Mouse (Mus musculus): ENCODE results near the gene Gm5447.

Gene Gm5447

DNA sequence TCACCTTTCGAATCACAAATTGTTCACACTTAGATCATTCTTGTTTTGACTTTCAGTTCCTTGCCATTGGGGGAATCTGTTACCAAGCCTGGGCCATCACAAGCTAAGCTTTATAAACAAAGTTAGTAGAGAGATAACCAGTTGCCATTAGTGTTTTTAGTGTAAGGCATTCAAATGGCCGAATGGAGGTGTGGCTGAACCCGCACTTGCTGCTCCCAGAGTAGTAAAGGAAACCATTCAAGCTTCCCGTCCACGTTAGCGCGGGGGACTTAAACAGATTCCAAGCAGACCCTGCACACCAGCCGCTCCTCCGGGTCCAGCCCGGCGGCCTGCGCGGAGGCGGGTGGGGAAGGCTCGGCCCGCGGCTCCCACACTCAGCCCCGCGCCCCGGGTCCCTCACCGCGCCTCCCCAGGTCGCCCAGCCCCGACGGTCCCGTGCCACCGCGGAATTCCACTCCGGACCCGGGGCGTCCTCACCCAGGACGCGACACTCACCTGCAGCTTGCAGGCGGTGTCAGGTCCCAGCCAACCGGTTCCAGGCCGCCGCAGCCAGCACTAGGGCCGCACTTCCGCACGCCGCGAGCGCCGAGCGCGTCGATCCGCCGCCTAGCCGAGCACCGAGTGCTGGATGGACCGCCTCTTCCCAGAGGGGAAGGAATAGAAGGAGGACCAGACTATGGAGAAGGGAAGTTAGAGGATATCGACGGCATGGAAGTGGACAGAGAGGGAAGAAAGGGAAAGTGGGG lies at the start of gene Gm5447, which contains the start of gene Exoc2:
Gene Gm5447 (plus strand): TSS at position 704 of the 746 bp plus-strand sequence.
Gene Exoc2 (minus strand): TSS at position 593 of the 746 bp plus-strand sequence.
- in situ Hi-C loops (cut with MboI; ENCODE audit: low sequenced_read_pairs), result no loop called here

DNA sequence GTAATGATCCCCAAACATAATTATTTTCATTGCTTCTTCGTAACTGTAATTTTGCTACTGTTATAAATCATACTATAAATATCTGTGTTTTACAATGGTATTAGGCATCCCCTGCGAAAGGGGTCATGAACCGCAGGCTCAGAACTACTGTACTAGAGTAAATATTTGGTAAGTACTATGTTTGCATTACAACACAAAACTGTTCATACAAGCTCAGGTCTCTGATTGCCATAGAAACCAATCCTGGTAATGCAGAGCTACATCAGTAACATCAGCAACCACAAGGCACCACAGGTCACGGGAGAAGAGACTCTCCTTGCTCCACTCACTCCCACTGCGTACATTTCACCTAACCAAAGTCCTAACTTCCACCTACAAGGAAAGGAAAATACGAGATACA lies 49.7 kb upstream of the Gm5447 start:
- in situ Hi-C loops (cut with MboI; ENCODE audit: low sequenced_read_pairs), result no loop called here

DNA sequence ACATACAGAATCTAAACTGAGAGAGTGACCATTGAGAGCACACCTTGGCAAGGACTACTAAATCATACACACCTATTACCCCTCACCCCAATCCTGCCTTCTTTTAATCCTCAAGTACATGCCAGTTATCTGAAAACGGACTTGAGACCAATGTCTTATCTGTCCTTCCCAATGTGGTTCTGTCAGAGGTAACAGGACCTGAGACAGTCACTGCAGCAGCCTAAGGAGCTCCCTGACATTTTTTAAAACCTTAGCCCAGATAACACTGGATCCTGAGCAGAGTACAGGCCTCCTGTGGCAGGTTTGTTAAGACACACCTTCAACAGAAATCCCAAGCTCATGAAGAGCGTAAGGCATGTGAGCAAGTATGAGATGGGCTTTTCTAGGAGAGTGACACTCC lies 44.9 kb upstream of the Gm5447 start:
- in situ Hi-C loops (cut with MboI; ENCODE audit: low sequenced_read_pairs), result no loop called here

DNA sequence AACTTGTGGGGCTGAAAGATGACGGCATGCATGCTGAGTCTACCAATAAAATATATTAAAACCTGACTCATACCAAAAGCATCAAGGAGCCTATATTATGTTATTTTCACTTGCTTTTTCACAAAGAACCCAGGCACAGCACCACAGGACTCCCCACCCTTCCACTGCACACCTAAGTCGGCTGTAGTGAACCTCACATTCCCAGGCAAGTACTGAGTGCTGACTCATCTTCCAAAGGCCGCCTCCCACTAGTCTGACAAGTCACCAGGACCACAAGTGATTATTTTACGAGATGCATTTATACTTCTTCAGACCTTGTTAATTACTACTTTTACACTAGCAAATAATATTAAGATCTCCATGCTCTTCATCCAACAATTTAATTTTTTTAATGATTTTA lies 42.4 kb upstream of the Gm5447 start:
- in situ Hi-C loops (cut with MboI; ENCODE audit: low sequenced_read_pairs), result no loop called here

DNA sequence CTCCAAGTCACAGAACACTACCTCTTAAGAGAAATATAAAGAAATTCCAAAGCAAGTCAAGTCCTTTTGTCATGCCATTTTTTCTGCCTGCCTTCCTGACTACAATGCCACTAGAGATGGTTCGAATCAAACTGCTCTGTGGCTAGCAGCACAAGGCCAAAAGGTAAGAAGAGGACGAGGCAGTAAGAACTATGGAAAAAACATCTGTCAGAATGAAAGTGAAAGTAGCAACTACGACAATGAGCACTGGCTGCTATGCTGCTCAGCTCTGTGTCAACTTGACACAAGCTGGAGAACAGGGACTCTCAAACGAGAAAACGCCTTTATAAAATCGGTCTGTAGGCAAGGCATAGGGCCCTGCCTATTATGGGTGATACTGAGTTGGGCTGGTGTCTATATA lies 41.0 kb upstream of the Gm5447 start:
- in situ Hi-C loops (cut with MboI; ENCODE audit: low sequenced_read_pairs), result no loop called here

DNA sequence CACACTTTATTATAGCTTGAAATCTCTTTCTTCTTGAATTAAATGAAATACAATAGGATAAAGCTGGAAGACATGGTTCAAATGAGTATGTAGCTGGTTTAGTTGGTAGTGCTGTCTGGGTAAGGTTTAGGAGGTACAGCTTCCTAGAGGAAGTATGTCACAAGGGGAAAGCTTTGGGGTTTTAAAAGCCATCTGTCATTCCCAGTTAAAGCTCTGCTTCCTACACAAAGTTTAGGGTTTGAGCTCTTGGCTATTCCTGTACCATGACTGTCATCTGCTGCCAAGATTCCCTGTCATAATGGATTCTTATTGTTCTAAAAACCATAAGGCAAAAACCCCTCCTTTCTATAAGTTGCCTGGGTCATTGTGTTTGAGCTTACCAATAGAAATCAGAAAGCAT lies 28.2 kb upstream of the Gm5447 start:
- in situ Hi-C loops (cut with MboI; ENCODE audit: low sequenced_read_pairs), result no loop called here

DNA sequence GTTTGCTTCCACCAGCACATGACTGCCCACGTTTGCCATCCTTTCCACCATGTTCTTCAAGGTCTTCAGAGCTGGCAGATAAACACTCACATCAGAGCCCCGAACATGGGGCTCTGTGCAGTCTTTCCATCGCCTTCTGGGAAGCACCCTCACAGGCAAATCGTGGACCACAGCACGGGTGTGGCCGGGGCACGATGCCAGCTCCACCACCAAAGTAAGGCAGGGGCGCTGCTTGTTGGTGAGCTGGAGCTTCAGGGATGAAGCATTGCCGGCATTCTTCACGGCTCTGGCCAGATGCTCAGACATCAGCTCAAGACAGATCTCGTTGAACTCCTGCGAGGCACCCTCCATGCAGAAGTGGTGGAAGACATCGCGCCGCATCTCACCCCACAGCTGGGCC lies 26.9 kb upstream of the Gm5447 start:
- in situ Hi-C loops (cut with MboI; ENCODE audit: low sequenced_read_pairs), result no loop called here

DNA sequence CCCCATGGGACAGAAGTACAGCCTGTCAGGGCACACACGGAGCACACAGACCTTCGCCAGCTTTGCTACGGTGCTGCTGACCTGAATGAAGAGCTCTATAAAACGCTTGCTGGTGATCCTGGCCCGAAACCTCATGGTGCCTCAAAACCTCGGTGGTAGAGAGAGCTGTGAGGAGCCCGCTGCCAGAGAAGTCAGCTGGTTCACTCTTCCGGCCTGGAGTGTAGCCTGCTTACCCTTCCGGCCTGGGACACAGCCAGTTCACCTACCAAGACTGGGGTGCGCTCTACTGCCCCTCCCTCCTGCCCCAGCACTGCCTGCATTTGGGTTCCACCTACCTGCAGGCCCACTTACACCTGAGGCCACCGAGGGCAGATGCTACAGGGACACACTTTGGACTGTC lies 26.5 kb upstream of the Gm5447 start, which contains the start of gene Hus1b:
Gene Hus1b (minus strand): TSS at position 220 of the 400 bp plus-strand sequence.
- in situ Hi-C loops (cut with MboI; ENCODE audit: low sequenced_read_pairs), result no loop called here

DNA sequence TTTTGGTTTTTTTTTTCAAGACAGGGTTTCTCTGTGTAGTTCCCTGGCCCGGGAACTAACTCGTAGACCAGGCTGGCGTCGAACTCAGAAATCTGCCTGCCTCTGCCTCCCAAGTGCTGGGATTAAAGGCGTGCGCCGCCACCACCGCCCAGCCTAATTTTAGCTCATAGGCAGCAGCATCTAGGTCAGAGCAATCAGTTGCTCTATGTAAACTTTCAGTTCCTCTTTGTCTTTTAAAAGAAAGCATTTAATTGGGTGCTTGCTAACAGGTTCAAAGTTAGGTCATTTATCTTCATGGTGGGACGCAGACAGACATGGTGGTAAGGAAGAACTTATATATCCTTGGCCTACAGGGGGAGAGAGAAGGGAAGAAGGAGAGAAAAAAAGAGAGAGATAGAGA lies 24.8 kb upstream of the Gm5447 start:
- in situ Hi-C loops (cut with MboI; ENCODE audit: low sequenced_read_pairs), result no loop called here

DNA sequence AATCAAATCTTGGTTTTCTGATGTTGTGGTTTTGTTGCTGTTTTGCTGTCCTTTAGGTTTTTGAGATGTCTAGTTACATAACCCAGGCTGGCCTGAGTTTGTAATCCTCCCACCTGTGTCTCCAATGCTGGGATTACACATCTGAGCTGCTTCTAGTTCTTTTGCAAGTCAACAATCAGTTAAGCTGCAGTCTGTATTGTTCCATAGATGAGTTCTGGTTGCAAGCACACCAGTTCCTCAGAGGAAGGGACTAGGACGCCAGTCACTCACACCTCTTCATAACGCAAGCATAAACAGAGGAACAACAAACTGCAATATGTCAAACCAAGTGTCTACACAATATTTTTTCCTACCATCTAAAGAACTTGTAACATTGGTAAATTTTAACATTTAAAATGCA lies 22.0 kb upstream of the Gm5447 start:
- in situ Hi-C loops (cut with MboI; ENCODE audit: low sequenced_read_pairs), result no loop called here

DNA sequence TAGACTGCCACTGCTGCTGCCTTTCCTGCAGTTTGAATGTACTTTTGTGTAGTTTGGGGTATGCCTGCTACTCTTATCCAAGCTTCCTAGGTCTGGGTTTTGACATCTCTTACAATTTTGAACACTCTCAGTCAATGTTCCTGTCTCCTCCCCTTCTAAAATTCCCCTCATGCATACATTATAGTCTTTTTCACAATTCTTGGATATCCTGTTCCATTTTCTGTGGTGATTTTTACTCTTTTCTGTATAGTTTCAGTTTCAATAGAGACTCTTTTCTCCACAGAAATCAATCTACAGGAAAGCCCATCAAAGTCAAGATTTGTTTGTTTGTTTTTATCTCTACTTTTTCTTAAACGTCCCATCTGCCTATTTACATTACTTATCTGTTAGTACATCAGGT lies 20.4 kb upstream of the Gm5447 start:
- in situ Hi-C loops (cut with MboI; ENCODE audit: low sequenced_read_pairs), result no loop called here

DNA sequence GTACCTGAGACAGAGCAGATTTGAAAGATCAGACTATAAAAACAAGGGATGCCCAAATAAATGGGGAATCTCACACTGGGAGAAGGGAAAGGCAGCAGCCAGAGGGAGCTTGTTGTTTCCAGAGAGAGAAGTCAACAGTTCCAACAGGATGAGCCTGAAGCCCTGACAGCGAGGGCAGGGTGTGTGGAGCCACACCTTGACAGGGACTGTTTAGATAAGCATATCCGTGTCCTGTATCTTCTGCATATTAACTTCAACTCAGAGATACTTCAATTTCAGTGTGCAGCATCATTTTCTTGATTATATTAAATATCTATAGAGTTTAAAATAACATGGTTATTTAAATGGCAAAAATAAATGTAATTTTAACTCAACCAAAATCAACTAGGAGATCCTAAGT lies 13.3 kb upstream of the Gm5447 start:
- in situ Hi-C loops (cut with MboI; ENCODE audit: low sequenced_read_pairs), result no loop called here

DNA sequence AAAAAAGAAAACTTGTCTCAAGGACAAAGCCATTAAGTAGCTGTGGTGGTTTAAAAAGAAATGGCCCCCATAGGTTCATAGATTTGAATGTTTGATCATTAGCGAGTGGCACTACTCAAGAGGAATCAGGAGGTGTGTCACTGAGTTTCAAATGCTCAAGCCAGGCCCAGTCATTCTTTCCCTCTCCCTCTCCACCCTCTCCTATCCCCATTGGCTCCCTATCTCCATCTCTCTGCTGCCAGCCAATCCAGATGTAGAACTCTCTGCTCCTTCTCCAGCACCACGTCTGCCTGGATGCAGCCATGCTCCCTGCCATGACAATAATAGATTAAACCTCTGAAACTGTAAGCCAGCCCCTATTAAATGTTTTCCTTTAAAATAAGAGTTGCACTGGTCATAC lies 12.1 kb upstream of the Gm5447 start:
- in situ Hi-C loops (cut with MboI; ENCODE audit: low sequenced_read_pairs), result no loop called here

DNA sequence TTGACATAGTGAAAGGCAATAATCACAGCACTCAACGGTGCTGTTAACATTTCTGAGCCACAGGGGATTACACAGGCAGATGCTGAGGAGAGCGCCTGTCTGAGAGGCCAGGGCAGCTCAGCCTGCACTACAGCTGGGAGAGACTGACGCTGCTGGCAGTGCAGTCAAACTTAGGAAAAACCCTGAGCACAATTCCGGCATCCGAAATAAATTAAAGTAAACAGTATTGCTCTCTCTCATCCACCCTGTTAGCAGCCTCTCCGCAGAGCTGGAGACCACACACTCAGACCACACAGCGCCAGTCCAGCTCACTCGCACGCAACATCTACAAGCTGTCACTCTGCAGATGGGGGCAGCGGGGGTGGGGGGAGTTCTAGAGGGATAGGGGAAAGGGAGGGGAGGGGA lies 7.5 kb upstream of the Gm5447 start:
- in situ Hi-C loops (cut with MboI; ENCODE audit: low sequenced_read_pairs), result no loop called here

DNA sequence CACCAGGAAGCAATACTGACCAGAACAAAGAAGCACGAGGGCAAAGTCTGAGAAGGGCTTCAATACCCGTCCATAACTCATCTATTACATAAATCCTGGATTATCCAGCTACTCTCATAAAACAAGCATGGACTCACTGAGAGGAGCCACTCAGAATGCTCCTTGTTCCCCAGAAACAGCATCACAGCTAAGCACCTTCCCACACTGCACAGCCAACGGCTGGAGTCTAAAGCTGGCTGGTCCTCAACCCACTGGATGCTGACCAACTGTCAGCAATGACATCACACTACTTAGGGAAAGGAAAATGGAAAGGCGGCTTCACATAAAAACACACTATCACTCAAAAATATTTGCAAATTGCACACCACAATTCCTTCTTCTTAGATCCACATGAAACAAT lies 5.7 kb upstream of the Gm5447 start:
- in situ Hi-C loops (cut with MboI; ENCODE audit: low sequenced_read_pairs), result no loop called here

DNA sequence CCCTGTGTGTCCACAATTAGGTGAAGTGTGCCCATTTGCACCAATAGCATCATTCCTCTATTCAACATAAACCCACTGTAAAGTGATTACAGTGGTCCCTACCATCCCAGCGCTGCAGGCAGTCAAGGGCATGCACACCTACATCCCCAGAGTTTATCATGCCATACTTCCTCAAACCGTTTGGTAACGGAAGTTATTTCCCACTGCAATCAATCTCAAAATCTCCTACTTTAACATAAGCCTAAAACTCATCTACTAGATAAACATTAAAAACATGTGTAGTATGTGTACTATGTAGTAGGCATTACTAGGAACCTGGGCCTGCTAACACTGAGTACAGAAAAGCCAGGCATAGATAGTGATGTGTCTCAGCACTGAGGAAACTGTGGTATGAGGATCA lies 3.0 kb upstream of the Gm5447 start:
- in situ Hi-C loops (cut with MboI; ENCODE audit: low sequenced_read_pairs), result no loop called here

DNA sequence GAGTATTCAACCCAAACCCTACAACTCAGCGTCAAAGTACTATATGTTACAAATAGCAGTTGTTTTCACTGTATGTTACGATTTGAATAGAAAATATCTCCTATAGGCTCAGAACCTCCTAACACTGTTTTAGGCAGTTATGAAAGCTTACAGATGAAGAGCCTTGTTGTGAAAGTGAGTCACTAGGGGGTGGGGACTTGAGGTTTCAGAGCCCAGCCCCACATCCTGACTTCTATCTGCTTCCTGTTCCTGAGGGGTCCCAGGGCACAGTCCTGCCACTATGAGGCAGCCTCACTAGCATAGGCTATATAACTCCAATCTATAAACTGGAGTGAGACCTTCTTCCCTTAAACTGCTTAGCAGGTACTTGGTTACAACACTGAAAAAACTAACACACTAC lies 1.9 kb upstream of the Gm5447 start:
- in situ Hi-C loops (cut with MboI; ENCODE audit: low sequenced_read_pairs), result no loop called here

DNA sequence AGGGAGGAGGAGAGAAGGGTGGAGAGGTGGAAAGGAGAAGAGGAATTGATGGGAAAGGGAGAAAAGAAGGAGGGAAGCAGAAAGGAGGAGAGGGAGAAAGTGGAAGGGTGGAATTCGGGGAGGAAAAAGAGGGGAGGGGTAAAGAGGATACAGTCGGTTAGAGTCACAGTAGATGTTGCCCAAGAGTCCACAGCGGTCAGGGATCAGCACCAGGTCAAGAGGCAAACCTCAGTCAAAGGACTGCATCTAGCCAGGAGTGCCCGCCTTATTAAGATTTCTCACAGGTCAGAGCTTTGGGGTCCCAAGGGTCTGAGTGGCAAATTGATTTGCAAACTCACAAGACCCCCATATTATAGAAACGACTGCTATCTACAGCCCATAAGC lies 235 bp downstream of the Gm5447 start:
- in situ Hi-C loops (cut with MboI; ENCODE audit: low sequenced_read_pairs), result no loop called here

DNA sequence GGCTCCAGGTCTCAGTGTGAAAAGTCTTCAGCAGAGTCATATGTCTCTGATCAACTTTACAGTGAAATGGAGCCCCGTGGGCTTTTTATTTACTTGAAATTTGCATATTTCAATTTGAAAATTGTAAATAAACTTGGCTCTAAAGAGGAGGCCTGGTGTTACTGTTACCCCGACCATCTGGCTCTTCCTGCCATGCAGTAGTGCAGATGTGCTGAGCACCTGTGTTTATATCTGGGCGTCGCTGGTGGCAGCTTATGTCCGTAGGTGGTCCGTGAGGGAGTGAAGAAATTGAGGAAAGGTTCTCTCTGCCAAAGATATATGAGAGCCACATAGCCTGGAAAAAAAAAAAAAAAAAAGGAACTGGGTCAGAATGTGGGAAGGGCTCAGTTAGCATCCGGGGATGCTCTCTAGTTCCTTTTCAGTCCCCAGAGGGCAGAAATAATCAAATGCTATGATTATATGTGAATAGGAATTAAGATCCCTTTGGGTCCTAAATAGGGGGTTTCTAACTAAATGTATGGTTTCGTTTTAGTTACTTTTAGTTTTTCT lies 2.6 kb downstream of the Gm5447 start:
- in situ Hi-C loops (cut with MboI; ENCODE audit: low sequenced_read_pairs), result no loop called here

DNA sequence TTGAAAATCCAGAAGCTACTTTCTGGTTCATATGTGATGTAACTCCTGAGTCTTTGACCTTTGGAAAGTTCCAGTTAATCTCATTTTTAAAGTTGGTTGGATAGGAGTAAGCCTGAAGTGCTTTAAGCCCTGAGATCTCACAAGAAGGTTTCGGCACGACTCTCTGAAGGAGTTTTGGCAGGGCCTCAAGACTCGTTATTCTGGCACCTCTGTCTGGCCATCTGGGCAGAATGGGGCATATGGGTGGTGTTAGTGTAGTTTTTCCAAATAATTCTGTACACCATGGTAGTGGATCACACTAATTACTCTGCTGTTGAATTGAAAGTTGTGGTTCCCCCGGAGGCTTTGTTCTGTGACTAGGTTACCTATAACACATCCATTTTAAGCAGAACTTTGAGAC lies 4.2 kb downstream of the Gm5447 start:
- in situ Hi-C loops (cut with MboI; ENCODE audit: low sequenced_read_pairs), result no loop called here

DNA sequence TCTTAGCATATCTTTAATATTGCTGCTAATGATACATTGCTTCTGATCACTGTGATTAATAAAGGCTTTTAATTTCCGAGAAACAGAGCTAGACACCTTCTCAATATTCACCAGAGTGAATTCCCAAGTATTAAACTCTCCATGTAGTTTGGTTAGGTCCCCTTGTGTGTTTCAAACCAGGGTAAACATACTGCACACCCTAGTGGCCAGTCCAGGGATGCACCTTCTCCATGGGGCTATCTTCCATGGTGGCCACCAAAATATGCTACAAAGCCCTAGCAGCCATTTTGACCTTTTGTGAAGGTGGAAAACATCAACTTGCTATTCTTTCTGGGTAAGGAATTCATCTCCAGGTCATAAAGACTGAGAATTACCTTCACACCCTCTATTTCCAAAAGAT lies 7.7 kb downstream of the Gm5447 start:
- in situ Hi-C loops (cut with MboI; ENCODE audit: low sequenced_read_pairs), result no loop called here

DNA sequence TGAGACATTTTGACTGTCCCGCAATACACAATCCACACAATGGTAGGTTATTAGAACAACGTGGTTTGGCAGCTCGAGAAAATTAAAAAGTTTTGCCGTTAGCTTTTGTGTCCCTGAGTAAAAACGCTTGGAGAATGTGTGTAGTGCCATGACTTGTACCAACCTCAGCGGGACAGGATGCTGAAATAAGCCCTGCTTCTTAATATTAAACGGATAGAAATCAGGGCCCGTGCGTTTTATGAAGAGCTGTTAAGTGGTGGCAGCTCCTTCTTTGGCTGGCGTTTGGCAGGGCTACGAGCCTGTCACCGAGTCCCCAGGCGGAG lies 11.2 kb downstream of the Gm5447 start:
- in situ Hi-C loops (cut with MboI; ENCODE audit: low sequenced_read_pairs), result no loop called here
